Mouse (Mus musculus) thymus, postnatal 0 days (tissue): Measurements from ENCODE around the gene Tma7. TPM values are rescaled to one million over a fixed set of nuclear protein-coding genes. Genes with fewer than 3 reads are reported as not detected.

Experiments used
- DNase-seq: peaks from one replicate; pipeline ENCODE4 v3.0.0-alpha.2; 2015; ENCODE audit warnings: low spot score
- polyA plus RNA-seq: library from polyadenylated mRNA; unstranded; fragments of >200 nt; fragmentation: Nextera tagmentation; extraction: Ambion mirVana; gene quantifications from 2 replicates; pipeline ENCODE4 v1.2.1, GENCODE M21; 2015

Tma7 gene
- polyA plus RNA-seq, 1 experiment from 2014 or later: 808 TPM

DNA sequence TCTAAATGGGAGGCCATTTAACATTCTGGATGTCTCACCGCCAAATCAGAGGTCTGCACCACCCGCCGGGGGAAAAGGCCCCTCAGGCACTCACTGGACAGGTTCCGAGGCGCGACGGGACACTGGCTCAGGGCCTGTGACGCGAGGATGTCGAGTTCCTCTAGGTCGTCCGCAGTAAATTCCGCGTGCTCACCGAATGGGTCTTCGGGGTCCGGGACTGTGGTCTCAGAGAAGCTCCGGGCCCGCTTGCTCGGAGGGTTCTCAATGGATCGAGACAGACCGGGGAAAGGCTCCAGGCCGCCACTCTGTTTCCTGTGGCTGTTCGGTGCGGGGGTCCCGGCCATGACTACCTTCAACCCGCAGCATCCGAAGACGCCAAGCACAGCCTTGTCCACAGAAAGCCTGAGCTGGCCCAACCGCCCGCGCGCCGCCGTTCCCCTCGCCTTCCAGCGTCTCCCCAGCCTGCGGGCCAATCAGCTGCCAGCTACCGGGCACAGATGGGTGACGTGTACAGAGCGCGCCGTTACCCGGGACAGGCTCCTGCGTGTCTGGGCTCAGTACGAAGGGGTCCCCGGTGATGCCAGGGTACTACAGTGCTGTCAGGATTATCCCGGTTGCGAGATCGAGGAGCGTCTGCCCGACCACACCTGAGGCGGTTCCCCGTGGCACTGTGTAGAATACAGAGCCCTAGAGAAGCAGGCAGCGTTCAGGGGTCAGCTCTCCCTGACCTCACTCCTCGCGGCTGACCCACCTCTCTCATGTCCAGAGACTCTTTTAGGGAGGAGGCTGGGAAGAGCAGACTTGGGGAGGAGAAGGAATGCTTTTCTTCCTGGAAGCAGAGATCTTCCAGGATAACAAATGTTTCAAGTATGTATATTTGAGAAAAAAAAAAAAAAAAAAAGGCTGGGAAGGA, 8.5 kb downstream of the Tma7 start, which contains the start of gene Atrip:
Gene Atrip, minus strand, starts transcription at position 464 of the 913 bp plus-strand sequence.
- peak; percentile 90 for DNase-seq

DNA sequence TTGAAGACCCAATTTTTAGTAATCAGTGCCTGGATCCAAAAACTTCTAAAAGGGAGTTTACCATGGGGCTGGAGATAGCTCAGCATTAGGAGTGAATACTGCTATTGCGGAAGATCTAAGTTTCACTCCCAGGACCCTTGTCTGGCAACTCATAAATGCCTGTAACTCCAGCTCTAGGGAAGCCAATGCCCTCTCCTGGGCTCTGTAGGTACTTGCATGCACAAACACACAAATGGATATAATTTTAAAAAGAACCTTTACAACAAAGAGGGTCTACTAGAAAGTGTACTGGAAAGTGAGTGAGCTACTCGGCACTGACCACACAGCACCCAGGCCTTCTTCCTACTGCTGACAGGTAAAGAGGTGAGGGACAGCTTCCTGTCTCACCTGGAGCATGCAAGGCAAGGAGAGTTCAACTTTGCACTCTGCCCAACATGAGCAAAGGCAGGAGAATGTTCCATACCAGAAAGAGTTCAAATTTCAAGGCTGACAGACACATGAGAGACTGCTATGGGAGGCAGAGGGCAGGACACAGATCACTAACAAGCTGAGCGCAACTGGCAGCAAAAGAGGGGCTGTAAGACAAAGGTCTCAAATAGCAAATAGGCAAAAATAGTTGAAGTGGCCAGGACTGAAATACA, 14.2 kb downstream of the Tma7 start:
- DNase-seq: no peak

DNA sequence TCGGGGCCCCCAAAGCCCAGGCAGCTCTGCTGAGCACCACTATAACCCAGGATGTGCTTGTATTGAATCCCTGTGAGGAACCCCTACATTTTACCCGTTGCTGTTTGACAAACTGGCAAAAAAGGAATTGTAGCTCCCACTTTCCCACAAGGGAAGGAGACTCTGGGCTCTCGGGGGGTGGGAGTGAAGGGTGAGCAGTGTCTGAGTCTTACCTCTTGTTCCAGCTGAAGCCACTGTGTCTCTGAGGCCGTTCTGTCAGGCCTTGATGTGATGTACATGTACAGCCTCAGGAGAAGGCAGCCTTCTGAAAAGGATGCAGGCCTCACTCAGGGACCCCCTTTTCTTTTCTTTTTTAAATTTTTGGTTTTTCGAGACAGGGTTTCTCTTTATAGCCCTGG, 21.5 kb downstream of the Tma7 start:
- no peak for DNase-seq

DNA sequence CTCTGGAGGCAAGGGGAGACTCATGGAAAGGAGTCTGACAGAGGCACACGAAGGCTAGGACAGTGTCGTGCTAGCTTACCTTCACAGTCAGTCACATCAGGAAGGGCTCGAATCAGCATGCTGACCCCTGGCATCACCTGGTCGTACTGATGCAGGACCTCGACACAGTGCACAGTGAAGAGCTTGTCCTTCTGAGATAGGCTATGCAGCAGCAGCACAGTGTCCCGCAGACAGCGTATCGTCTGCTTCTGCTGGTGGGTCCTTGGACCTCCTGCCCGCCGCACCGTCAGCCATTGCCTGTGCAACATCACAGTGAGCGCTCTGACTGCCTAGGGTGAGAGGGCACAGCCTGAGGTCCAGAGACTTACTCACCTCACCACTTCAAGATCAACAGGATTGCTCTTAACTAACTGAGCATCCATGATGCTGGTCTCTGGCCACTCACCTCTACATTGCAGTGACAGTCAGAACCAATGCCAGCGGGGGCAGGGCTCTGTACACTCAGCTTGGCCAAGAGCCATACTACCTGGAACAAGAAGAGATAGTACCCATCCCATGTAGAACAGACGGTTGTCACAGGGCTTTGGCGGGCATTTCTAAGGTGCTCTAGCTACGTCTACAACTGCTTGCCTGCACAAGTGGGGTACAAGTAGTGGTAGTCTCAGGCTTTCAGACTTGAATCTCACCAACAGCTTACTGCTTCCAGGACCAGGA, 22.0 kb downstream of the Tma7 start:
- DNase-seq: no peak

DNA sequence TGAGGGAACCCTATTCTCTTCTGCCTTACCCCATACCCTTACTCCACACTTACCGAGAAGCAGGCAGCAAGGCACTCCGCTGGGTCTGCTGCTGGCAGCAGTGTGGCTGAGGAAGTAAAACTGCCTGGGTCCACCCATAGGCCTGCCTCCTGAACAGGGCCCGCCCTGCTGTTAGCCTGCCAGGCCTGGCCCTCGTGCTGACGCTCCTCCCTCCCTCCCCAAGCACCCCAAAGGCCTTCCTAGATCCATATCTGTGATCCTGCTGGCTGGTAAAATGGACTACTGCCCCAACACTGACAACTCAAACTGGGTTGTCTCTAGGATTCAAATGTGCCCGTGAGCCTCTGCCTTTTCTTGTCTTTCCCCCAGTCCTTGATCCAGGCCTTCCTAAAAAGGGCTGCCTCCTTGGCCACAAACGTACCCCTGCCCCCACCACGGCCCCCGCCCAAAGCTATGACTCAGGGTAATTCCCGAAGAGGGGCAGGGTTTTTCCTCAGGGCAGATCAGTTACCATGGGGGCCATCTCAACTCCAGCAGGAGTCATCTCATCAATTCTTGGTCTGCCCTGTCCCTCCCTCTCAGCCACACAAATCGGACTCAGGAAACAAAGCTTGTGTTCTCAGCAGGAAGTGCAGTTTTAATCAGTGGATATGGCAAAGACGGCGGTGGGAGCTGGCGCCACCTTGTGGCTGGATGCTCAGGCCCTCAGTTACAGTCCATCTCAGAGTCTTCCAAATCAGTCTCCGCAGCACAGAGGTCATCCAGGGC, 23.1 kb downstream of the Tma7 start, which contains the start of gene Trex1:
Gene Trex1, minus strand, starts transcription at position 599 of the 768 bp plus-strand sequence.
- DNase-seq: peak; percentile 81

DNA sequence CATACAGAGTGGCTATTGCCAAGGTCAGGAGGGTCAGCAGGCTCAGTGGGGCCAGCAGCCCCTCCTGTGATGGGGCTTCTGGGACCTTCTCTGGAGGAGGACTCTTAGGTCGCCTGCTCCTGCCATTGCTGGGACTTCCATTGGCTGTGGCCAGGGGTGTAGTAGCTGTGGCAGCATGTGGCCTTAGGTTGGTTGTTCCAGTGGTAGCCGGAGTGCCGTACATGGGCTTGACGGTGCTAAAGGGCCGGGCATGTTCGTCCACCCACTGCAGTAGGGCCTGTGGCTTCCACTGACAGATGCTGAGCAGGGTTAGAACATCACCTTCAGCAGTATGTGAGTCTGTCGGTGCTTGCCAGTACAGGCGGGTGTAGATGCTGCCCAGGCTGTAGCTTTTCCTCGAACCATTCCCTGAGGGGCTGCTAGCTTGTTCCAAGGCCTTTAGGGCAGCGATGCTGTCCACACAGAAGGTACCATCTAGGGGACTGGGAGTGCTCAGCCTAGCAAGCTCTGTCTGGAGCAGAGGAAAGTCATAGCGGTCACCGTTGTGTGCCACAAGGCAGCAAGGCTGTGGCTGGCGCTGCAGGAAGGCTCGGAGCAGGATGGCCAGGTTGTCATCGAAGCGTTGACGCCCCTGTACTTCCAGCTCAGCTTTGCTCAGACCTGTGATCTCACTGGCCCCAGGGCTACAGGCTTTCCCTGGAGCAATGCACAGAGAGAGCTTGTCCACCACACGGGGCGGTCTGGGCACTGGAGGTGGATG, 24.2 kb downstream of the Tma7 start:
- no peak for DNase-seq

DNA sequence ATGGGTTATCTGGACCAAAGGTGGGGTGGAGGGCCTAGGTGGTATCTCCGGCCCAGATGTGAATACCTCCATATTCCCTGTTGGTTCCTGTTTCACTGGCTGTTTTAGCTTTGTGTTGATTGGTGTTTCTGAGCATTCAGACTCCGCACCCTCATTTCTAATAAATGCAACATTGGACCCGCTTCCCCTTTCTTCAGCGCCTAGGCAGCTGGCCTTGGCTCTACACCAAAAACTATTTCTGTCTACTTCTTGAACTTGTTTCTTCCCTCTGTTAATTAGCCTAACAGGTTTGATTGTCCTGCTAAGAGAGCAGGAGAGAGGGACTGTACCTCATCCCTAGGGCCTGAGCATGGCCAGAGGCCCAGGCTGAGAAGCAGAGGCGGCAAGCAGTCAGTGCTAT, 24.8 kb downstream of the Tma7 start:
- no peak for DNase-seq

DNA sequence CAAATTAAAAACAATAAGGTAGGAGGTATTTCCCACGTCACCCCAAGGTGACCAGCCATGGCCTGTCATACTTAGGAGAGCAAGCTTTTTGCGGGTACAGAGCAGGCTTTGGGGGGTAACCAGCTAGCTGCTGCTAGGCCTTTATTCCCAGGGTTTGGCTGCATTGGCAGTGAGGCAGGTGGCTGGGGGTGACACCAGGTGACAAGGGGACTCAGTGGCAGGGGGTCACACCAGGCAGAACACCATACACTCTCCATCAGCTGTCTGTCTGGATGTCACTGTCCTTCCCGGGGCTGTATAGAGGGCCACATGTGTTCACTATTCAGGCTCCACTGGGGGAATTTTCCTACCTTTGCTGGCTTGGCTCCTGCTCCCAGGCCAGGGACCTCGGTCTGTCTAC, 25.5 kb downstream of the Tma7 start:
- DNase-seq: no peak

DNA sequence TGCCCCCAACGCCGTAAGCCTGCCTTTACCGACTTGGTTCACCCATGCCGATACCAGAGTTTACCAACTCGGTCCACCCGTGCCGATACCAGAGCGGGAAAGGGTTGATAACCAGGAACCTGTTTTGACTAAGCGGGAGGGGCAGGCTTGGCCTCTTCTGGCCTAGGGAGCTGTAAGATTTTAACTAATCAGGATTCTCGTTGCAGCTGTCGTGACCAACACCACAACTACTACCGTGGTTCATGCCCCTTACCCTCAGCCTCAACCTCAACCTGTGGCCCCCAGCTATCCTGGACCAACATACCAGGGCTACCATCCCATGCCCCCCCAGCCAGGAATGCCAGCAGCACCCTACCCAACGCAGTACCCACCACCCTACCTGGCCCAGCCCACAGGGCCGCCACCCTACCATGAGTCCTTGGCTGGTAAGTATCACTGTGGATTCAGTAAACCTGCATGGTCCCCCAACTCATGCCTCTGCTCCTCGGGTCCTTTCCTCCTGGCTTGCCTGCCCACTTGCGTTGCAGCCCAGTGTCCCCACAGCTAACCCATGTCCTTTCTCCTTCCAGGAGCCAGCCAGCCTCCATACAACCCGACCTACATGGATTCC, 26.2 kb downstream of the Tma7 start:
- no peak for DNase-seq

DNA sequence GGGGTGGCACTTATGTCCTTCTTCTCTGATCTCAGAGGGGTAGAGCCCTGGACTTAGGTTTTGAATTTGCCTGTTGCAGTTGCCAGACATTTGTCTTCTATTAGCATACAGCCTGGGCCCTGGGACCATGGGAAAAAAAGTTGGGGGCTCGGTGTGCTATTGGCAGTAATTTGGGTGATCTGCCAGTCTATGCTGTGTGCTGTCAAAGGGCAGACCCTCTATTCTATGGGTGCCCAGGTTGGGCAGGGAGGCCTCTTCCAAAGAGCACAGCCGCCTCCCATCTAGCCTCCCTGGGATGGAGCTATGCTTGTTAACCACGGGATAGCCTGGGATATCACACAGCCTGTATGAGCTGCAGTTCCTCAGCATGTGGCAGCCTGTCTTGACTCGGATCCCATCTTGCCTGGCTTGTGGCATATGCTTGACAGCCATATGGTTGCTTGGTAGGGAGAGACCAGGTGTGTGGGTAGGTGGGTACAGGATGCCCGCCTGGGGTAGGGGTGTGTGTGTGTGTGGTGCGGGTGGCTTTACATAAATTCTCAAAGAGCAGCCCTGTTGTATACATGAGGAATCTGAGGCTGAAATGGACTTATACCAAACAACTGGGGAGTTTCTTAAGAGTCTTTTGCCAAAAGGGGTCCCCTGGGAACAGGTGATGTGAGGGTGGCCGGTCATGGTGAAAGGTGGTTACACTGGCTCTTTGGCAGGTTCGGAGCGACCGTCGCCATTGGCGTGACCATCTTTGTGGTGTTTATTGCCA, 26.9 kb downstream of the Tma7 start:
- DNase-seq: no peak

DNA sequence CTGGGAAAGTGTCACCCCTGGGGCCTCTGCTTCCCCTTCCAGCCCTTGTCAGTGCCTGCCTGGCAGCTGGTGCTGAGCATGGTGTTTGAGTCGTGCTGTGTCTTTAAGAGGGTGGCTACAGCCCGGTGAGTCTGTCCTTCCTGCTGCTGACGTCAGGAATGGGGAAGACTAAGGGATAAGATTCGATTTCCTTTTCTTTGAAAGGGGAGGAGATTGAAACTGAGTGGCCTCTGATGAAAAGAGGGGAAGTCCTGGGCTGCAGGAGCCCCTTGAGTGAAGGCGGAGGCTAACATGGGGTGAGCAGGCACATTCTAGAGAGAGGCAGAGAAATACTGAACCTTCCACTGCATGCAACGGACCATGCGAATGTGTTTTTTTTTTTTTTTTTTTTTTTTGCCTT, 27.7 kb downstream of the Tma7 start:
- DNase-seq: peak; percentile 62

DNA sequence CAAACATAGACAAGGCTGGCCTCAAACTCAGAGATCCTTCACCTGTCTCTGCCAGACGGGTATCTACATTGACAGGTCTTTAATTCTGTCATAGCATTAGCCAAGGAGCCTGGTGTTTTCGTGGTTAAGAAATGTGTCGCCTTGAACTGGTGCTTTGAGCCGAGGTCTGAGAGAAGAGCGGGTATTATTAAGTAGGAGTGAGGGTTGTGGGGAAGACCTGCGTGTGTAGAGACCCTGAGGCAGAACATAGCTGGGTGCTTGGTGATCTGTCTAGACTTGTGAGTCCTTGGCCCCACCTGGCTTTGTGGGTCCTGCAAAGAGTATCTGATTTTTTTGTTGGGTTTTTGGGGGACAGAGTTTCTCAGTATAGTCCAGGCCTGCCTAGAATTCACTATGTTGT, 28.5 kb downstream of the Tma7 start:
- DNase-seq: no peak

DNA sequence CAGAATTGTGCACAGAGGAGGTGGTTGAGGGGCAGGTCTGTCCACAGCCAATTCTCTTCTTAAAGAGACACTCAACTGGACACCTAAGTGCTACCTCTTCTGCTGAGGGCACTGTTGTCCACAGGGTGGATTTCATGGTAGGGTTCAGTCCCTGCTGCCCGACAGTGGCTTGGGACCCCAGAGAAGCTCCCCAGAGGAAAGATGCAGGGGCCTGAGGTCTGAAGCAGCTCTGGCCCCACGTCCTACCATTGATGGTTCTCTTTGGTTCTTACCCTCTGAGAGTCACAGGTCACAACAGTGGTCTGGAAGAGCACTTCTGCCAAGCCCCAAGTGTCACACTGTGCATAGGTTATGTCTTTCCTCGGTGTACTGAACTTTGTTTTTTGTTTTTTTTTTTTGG, 29.0 kb downstream of the Tma7 start:
- no peak for DNase-seq

DNA sequence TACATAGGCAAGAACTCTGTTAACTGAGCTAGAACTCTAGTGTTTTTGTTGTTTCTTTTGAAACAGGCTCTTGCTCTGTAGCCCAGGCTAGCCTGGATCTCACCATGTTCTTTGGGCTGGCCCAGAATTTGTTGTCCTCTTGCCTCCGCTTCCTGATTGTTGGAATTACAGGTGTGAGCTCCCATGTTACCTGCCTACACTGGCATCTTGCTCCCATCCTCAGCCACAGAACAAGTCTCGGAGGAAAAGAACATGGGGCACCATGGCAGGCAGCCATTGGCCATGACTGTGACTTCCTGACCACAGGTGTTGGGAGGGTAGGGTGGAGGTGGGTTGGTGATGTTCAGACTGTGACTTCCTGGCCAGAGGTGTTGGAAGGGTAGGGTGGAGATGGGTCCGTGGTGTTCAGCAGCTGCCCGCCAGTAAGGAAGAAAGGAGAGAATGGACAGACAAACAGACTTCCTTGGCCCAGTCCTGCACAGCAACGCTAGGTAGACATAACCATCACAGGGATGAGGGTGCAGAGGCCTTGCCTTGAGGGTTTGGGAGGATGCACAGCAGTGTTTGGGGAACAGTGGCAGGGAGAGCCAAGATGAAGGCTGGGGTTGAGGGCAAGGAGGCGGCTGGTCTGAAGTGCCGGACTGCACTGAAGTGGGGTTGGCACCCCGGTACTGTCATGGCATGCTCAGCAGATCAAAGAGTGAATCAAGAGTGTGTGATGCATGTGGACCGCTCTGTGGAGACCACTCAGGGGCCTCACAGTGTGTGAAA, 29.7 kb downstream of the Tma7 start:
- no peak for DNase-seq

DNA sequence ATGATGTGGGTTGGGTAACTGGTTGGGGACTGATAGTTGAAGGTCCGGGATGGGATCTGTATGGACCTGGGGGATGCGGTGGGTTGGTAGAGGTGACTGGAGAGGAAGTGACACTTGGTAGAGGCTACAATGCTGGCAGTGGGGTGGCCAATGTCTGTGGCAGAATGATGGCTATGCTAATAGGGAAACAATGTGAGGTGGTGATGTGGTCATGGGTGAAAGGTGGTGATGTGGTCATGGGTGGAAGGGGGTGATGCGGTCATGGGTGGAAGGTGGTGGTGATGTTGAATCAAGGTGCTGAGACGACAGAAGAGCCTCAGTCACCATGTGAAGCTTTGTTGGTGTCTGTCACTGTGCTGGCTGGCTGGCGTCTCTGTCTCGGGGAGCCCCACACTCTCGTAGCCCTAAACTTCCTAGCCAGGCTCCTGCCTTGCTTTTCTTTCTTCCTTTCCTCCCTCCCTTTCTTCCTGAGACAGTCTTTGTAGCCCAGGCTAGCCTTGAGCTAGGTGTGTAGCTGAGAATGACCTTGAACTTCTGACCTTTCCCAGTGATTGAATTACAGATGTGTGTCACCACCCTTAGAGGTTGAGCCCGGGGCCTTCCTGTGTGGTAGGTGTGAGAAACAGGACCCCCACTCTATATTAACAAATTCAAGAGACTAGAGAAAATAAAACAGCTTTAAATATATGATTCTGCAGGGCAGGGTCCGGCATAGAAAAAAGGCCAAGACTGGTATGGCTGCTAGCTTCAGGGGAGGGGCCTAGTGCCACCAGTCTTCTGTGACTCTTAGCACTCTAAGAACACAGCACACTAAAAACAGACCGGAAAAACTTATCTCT, 30.5 kb downstream of the Tma7 start:
- peak; percentile 18 for DNase-seq

DNA sequence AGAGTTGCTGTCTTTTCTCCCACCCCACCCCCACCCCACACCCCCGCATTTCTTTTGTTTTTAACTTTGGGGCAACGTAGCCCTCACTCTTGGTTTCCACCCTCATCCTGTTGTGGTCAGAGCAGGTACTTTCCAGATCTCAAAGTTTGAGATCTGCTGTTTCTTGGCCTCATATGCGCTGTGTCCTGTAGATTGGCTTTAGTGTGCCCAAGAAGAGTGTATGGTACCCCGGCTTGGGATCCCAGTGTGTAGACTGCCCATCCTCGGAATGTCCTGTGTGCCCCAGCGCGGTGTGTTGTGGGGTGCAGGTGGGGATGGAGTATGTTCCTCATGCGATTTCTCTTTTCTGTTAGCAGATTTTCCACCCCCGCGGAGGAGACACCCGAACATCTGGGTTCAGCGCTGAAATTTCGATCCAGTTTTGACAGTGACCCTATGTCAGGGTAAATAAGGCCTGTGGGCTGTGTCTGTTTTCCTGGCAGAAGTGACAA, 31.3 kb downstream of the Tma7 start:
- peak; percentile 75 for DNase-seq

DNA sequence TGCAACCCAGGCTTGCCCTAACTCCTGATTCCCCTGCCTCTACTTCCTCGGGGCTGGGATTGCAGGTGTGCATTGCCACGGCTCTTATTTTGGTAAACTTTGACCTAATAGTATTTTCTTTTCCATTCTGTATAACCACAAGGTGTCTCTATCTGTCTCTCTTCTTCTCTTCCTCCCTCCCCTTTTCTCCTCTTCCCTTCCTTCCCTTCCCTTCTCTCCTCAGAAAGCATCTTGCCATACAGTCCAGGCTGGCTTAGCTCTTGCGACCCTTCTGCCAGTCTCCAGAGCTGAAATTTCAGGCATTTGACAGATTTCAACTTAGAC, 31.8 kb downstream of the Tma7 start:
- no peak for DNase-seq
